Mouse (Mus musculus): Measurements from ENCODE around the gene Lrsam1. TPM values are rescaled to one million over a fixed set of nuclear protein-coding genes. Genes with fewer than 3 reads are reported as not detected.

Gene Lrsam1
- polyA plus RNA-seq, 1 experiment from 2014 or later = 7.0 TPM

DNA sequence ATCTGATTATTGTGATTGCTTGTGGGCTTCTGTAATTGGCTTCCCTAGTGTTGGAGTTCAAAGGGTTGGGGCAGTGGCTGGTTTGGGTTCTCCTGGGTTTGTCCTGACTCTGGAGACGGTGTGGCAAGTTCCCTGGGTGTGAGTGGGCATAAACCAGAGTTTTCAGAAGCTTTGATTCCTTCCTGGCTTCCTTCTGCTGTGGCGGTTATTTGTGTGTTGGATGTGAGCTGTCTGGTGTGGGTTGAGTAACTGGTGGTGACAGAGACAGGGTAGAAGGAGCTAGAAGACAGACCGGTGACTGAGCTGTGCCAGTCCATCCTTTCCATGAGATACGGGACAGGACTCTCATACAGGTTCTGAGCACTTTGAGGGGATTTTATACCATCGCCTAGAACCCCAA is 81.8 kb downstream of the Lrsam1 start:
- Histone ChIP-seq H3K4me1 (ENCODE audit: control insufficient read depth, insufficient read depth, low read length) (peaks cover 54% of the 10 kb centered on the region), H3K36me3 (ENCODE audit: control insufficient read depth, insufficient read depth, low read length) (no peaks in the 10 kb centered on the region), H3K9ac (ENCODE audit: low read length) (no peak overlapping the region), H3K4me3 (ENCODE audit: low read depth, low read length) (no peak overlapping the region), H3K27ac (replicated peaks; ENCODE audit: low read depth, low read length) (no peak overlapping the region), H3K4me2 (ENCODE audit: low read depth, severe bottlenecking) (peak overlapping the region; percentile 10; the same call in 1 of the 2 replicates), H3K9me3 (ENCODE audit: control insufficient read depth, low read length) (no peaks in the 10 kb centered on the region), H3K27me3 (ENCODE audit: control insufficient read depth, insufficient read depth, low read length) (no peaks in the 10 kb centered on the region)
- WGBS = 77% methylated on average over 5 of the region's 5 CpGs
- ATAC-seq (ENCODE audit: insufficient number of reproducible peaks, low FRiP score, low TSS enrichment, low read depth) (no peak), DNase-seq (ENCODE audit: low spot score) (no peak)

DNA sequence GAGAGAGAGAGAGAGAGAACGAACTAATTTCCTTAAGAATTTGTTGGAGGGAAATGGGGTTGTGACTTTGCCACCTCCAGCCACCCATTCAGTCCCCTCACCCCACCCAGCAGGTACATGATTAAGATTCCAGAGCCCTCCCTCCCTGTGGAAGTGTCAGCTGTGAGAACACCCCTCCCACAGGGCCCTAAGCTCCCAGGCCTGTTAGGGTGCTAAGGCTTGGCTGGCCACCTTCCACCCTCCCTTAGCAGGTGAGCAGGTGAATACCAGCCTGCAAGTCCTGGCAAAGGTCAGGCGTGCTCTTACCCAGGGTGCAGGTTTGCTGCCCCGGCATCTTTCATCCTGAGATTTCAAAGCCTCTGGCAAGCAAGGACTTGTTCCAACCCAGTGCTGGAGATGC is 83.0 kb downstream of the Lrsam1 start:
- Histone ChIP-seq H3K9ac (ENCODE audit: low read length) (0 out of 2 replicates have a peak overlapping the region, but pooled peaks have one; percentile 22), H3K9me3 (ENCODE audit: control insufficient read depth, low read length) (no peaks in the 10 kb centered on the region), H3K4me3 (ENCODE audit: low read depth, low read length) (no peak overlapping the region), H3K4me2 (ENCODE audit: low read depth, severe bottlenecking) (peak overlapping the region; percentile 93), H3K4me1 (ENCODE audit: control insufficient read depth, insufficient read depth, low read length) (peaks cover 47% of the 10 kb centered on the region), H3K27me3 (ENCODE audit: control insufficient read depth, insufficient read depth, low read length) (no peaks in the 10 kb centered on the region), H3K36me3 (ENCODE audit: control insufficient read depth, insufficient read depth, low read length) (no peaks in the 10 kb centered on the region), H3K27ac (replicated peaks; ENCODE audit: low read depth, low read length) (no peak overlapping the region)
- DNase-seq (ENCODE audit: low spot score) = no peak
- 53% methylated on average over 3 of the region's 3 CpGs for WGBS
- no peak for ATAC-seq (ENCODE audit: insufficient number of reproducible peaks, low FRiP score, low TSS enrichment, low read depth)

DNA sequence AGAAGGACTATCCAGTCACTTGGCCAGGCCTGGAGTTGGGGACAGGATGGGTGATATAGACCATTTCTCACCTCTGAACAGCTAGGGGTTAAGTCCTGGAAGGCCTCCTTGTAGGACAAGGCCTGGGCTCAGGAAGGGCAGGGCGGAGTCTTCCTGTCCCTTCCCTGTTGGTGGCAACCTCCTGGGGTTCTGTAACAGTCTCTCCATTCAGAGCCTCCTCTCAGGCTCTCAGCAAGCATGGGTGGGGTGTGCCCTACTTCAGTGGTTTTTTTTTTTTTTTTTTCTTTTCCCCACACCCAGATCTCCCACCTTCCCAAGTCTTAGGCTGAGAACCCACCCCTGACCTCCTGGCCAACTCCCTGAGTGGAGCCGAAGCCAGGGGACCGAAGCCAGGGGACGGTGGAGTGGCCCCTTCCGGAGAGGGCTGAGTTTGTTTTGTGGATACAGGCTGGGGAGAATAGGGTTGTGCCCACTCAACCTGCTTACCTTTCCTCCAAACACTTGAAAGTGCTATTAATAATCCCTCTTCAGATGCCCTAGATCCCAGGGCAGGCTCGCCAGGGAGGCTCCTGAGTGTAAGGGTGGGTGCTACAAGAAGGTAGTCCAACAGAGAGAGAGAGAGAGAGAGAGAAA is 83.5 kb downstream of the Lrsam1 start:
- WGBS = 57% methylated on average over 6 of the region's 6 CpGs
- H3K4me2 ChIP-seq (ENCODE audit: low read depth, severe bottlenecking) = peak overlapping the region; percentile 93
- no peaks in the 10 kb centered on the region for H3K27me3 ChIP-seq (ENCODE audit: control insufficient read depth, insufficient read depth, low read length)
- no peak overlapping the region for H3K9ac ChIP-seq (ENCODE audit: low read length)
- no peak overlapping the region for H3K27ac ChIP-seq (replicated peaks; ENCODE audit: low read depth, low read length)
- H3K4me1 ChIP-seq (ENCODE audit: control insufficient read depth, insufficient read depth, low read length) = peaks cover 47% of the 10 kb centered on the region
- ATAC-seq (ENCODE audit: insufficient number of reproducible peaks, low FRiP score, low TSS enrichment, low read depth) (no peak), DNase-seq (ENCODE audit: low spot score) (no peak)
- H3K4me3 ChIP-seq (ENCODE audit: low read depth, low read length) = peak overlapping the region; percentile 86
- no peaks in the 10 kb centered on the region for H3K9me3 ChIP-seq (ENCODE audit: control insufficient read depth, low read length)
- no peaks in the 10 kb centered on the region for H3K36me3 ChIP-seq (ENCODE audit: control insufficient read depth, insufficient read depth, low read length)

GRCm38 (mm10) chr2:32877303-32877702 is 84.1 kb downstream of the Lrsam1 start:
- H3K4me2 ChIP-seq (ENCODE audit: low read depth, severe bottlenecking) = peak overlapping the region; percentile 93
- 30% methylated on average over 5 of the region's 5 CpGs for WGBS
- H3K36me3 ChIP-seq (ENCODE audit: control insufficient read depth, insufficient read depth, low read length) = no peaks in the 10 kb centered on the region
- H3K4me3 ChIP-seq (ENCODE audit: low read depth, low read length) = peak overlapping the region; percentile 86
- ATAC-seq (ENCODE audit: insufficient number of reproducible peaks, low FRiP score, low TSS enrichment, low read depth) = no peak
- no peaks in the 10 kb centered on the region for H3K27me3 ChIP-seq (ENCODE audit: control insufficient read depth, insufficient read depth, low read length)
- no peak overlapping the region for H3K27ac ChIP-seq (replicated peaks; ENCODE audit: low read depth, low read length)
- H3K4me1 ChIP-seq (ENCODE audit: control insufficient read depth, insufficient read depth, low read length) = peaks cover 47% of the 10 kb centered on the region
- no peak for DNase-seq (ENCODE audit: low spot score)
- H3K9me3 ChIP-seq (ENCODE audit: control insufficient read depth, low read length) = no peaks in the 10 kb centered on the region
- peak overlapping the region; percentile 95; the same call in 1 of the 2 replicates for H3K9ac ChIP-seq (ENCODE audit: low read length)

DNA sequence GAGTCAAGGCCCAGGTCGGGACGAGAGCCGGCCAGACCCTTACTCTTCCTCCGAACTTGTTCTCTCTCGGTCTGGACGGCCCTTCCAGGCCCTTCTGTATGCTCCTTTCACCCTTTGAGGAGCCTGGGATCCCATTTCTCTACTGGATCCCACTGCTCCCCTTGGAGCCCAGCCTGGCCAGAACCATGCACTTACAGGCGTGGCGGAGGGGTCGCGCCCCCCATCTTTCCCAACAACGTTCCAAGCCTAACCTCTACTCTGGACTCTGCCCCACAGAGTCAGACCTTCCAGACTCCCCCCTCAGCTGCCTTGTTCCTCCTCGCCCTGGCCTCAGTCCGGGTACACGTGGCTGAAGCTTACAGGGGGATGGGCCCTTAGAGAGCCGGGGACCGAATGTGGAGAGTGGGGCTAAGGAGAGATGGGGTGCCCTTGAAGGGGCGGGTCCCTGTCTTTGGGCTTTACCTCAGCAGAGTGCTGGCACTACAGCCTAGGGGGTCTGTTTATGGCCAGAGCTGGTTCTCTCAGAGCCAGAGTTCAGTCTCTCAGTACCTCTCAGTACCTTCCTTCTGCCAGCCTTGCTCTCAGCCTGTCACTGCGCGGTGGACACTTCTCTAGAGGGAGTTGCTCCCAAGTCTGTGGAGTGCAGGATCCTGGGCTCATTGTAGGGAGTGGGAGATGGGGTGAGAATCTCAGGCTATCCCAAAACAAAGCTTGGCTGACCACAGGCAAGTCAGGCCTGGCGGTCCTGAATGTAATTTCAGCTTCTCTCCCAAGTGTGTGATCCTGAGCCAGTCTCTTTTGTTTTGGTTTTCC is 84.7 kb downstream of the Lrsam1 start:
- 3% methylated on average over 20 of the region's 20 CpGs for WGBS
- H3K4me3 ChIP-seq (ENCODE audit: low read depth, low read length) = peak overlapping the region; percentile 86
- peak overlapping the region; percentile 95 for H3K9ac ChIP-seq (ENCODE audit: low read length)
- peak overlapping the region; percentile 93 for H3K4me2 ChIP-seq (ENCODE audit: low read depth, severe bottlenecking)
- H3K27ac ChIP-seq (replicated peaks; ENCODE audit: low read depth, low read length) = peak overlapping the region; percentile 18; the same call in 1 of the 2 replicates
- H3K27me3 ChIP-seq (ENCODE audit: control insufficient read depth, insufficient read depth, low read length) = no peaks in the 10 kb centered on the region
- no peaks in the 10 kb centered on the region for H3K9me3 ChIP-seq (ENCODE audit: control insufficient read depth, low read length)
- H3K4me1 ChIP-seq (ENCODE audit: control insufficient read depth, insufficient read depth, low read length) = peaks cover 43% of the 10 kb centered on the region
- H3K36me3 ChIP-seq (ENCODE audit: control insufficient read depth, insufficient read depth, low read length) = no peaks in the 10 kb centered on the region
- ATAC-seq (ENCODE audit: insufficient number of reproducible peaks, low FRiP score, low TSS enrichment, low read depth) (peak; percentile 6; the same call in 1 of the 2 replicates), DNase-seq (ENCODE audit: low spot score) (peak; percentile 53)

- Histone ChIP-seq H3K9me3 (ENCODE audit: control insufficient read depth, low read length) (no peaks in the 10 kb centered on the region), H3K4me3 (ENCODE audit: low read depth, low read length) (peak within 1 kb of the TSS; percentile 86), H3K9ac (ENCODE audit: low read length) (peak within 1 kb of the TSS; percentile 95), H3K4me1 (ENCODE audit: control insufficient read depth, insufficient read depth, low read length) (peaks cover 35% of the 10 kb centered on the region), H3K27ac (replicated peaks; ENCODE audit: low read depth, low read length) (peak within 1 kb of the TSS; percentile 79), H3K27me3 (ENCODE audit: control insufficient read depth, insufficient read depth, low read length) (no peaks in the 10 kb centered on the region), H3K36me3 (ENCODE audit: control insufficient read depth, insufficient read depth, low read length) (no peaks in the 10 kb centered on the region), H3K4me2 (ENCODE audit: low read depth, severe bottlenecking) (peak within 1 kb of the TSS; percentile 93)
- DNase-seq (ENCODE audit: low spot score) (peak; percentile 95), ATAC-seq (ENCODE audit: insufficient number of reproducible peaks, low FRiP score, low TSS enrichment, low read depth) (peak; percentile 87)
- WGBS = under 1% methylated on average over 65 of the region's 68 CpGs
Observed at GRCm38 (mm10) chr2:32875675-32876489, 85.5 kb downstream of the Lrsam1 start, which contains the start of gene Fam129b. Gene Fam129b, plus strand, starts transcription at chr2:32876114.

Other genes starting within 250 kb of the Lrsam1 start
- 98.3 and 101 TPM in 2 replicates for gene Cdk9, start 248.5 kb downstream of the Lrsam1 start, polyA plus RNA-seq (2014; fragmentation: Nextera tagmentation; extraction: Ambion mirVana)
- 12.2 and 13.1 TPM in 2 replicates for gene Sh2d3c, start 240.6 kb downstream of the Lrsam1 start, polyA plus RNA-seq (2014; fragmentation: Nextera tagmentation; extraction: Ambion mirVana)
- 0.13 TPM in 1 of 2 replicates, not detected in the other for gene 6330409D20Rik, start 220.6 kb downstream of the Lrsam1 start, polyA plus RNA-seq (2014; fragmentation: Nextera tagmentation; extraction: Ambion mirVana)
- gene Tor2a, start 204.4 kb downstream of the Lrsam1 start, polyA plus RNA-seq (2014; fragmentation: Nextera tagmentation; extraction: Ambion mirVana) = 58.5 and 60.2 TPM in 2 replicates
- 0.13 and 0.56 TPM in 2 replicates for gene Ttc16, start 186.0 kb downstream of the Lrsam1 start, polyA plus RNA-seq (2014; fragmentation: Nextera tagmentation; extraction: Ambion mirVana)
- 3.7 and 5.2 TPM in 2 replicates for gene Ptrh1, start 185.8 kb downstream of the Lrsam1 start, polyA plus RNA-seq (2014; fragmentation: Nextera tagmentation; extraction: Ambion mirVana)
- gene Cfap157, start 177.2 kb downstream of the Lrsam1 start, polyA plus RNA-seq (2014; fragmentation: Nextera tagmentation; extraction: Ambion mirVana) = 0.27 and 0.37 TPM in 2 replicates
- 15.2 and 17.7 TPM in 2 replicates for gene Stxbp1, start 114.4 kb downstream of the Lrsam1 start, polyA plus RNA-seq (2014; fragmentation: Nextera tagmentation; extraction: Ambion mirVana)
- 18.6 and 23.2 TPM in 2 replicates for gene Fam129b, start 85.5 kb downstream of the Lrsam1 start, polyA plus RNA-seq (2014; fragmentation: Nextera tagmentation; extraction: Ambion mirVana)
- gene Rpl12, start 55 bp downstream of the Lrsam1 start, polyA plus RNA-seq (2014; fragmentation: Nextera tagmentation; extraction: Ambion mirVana) = 191 and 198 TPM in 2 replicates
- gene Slc2a8, start 20.5 kb upstream of the Lrsam1 start, polyA plus RNA-seq (2014; fragmentation: Nextera tagmentation; extraction: Ambion mirVana) = 10.9 and 14.2 TPM in 2 replicates
- gene Garnl3, start 170.0 kb upstream of the Lrsam1 start, polyA plus RNA-seq (2014; fragmentation: Nextera tagmentation; extraction: Ambion mirVana) = 10.4 and 13.1 TPM in 2 replicates